Mouse (Mus musculus): ENCODE data around the gene Pold2. TPM values are rescaled to one million over a fixed set of nuclear protein-coding genes. Genes with fewer than 3 reads are reported as not detected.

The Pold2 gene
- total and polyA plus RNA-seq, 3 experiments, result 136 to 285 (median 205) TPM

GRCm38 (mm10) chr11:5841751-5842150 lies 36.3 kb downstream of the Pold2 start:
- no peak overlapping the region for H3K4me3 ChIP-seq (replicated peaks in 1 of 3; ENCODE audit: low read depth in 2 of 3, low read length in 2 of 3, poor library complexity in 1 of 3)
- H3K4me1 ChIP-seq (ENCODE audit: control insufficient read depth in 1 of 2, insufficient read depth in 2 of 2), result peaks cover 0 to 15% of the 10 kb centered on the region in 2 experiments; a peak in 2 of 4 replicates
- no peak overlapping the region for H3K9ac ChIP-seq (ENCODE audit: insufficient read depth, low read depth)
- H3K36me3 ChIP-seq (replicated peaks in 1 of 2; ENCODE audit: control insufficient read depth in 1 of 2, insufficient read depth in 1 of 2, low read length in 1 of 2), result no peaks in the 10 kb centered on the region
- H3K4me2 ChIP-seq (ENCODE audit: insufficient read depth, low read depth, poor library complexity, severe bottlenecking), result no peak overlapping the region
- in situ Hi-C loops (cut with MboI; ENCODE audit: low pct_ligation_motif_present, low pct_unique_long_range_greater_than_20kb, low sequenced_read_pairs) (no loop called here), dilution Hi-C loops (cut with MboI; ENCODE audit: extremely low pct_ligation_motif_present, extremely low pct_unique_long_range_greater_than_20kb, low sequenced_read_pairs) (no loop called here)
- H3K79me2 ChIP-seq (replicated peaks; ENCODE audit: control insufficient read depth, extremely low read depth, insufficient read depth, poor library complexity, severe bottlenecking), result no peaks in the 10 kb centered on the region
- peaks cover 11% of the 10 kb centered on the region for H3K27me3 ChIP-seq (replicated peaks)
- peaks cover 57% of the 10 kb centered on the region for H3K9me3 ChIP-seq (replicated peaks; ENCODE audit: low read length)
- TF ChIP-seq CHD1 (IDR thresholded peaks at IDR 0.05; ENCODE audit: low read depth, low read length) (no peak), TBP (conservative IDR thresholded peaks at IDR 0.05; ENCODE audit: low read depth, low read length) (no peak), ZC3H11A (IDR thresholded peaks at IDR 0.05; ENCODE audit: low read depth, low read length) (no peak), ZKSCAN1 (IDR thresholded peaks at IDR 0.05; ENCODE audit: borderline replicate concordance, low read depth, low read length) (no peak), BHLHE40 (IDR thresholded peaks at IDR 0.05; ENCODE audit: low read depth, low read length) (no peak), ZNF384 (IDR thresholded peaks at IDR 0.05; ENCODE audit: low read depth, low read length) (no peak), USF1 (IDR thresholded peaks at IDR 0.05; ENCODE audit: low read depth, low read length) (no peak), USF2 (conservative IDR thresholded peaks at IDR 0.05; ENCODE audit: low read depth, low read length) (no peak), JUND (conservative IDR thresholded peaks at IDR 0.05; ENCODE audit: low read depth, low read length) (no peak)
- DNase-seq (ENCODE audit: extremely low read depth), result no peak
- no peak overlapping the region for H3K27ac ChIP-seq (ENCODE audit: insufficient read depth, low read depth)

- Histone ChIP-seq H3K79me2 (replicated peaks; ENCODE audit: control insufficient read depth, extremely low read depth, insufficient read depth, poor library complexity, severe bottlenecking) (no peaks in the 10 kb centered on the region), H3K27me3 (replicated peaks) (peaks cover under 1% of the 10 kb centered on the region), H3K27ac (ENCODE audit: insufficient read depth, low read depth) (no peak overlapping the region), H3K9me3 (replicated peaks; ENCODE audit: low read length) (peaks cover 43% of the 10 kb centered on the region), H3K4me1 (ENCODE audit: control insufficient read depth in 1 of 2, insufficient read depth in 2 of 2) (peaks cover 6 to 29% of the 10 kb centered on the region in 2 experiments; a peak in 3 of 4 replicates), H3K4me3 (replicated peaks in 1 of 3; ENCODE audit: low read depth in 2 of 3, low read length in 2 of 3, poor library complexity in 1 of 3) (no peak overlapping the region), H3K4me2 (ENCODE audit: insufficient read depth, low read depth, poor library complexity, severe bottlenecking) (no peak overlapping the region), H3K9ac (ENCODE audit: insufficient read depth, low read depth) (no peak overlapping the region), H3K36me3 (replicated peaks in 1 of 2; ENCODE audit: control insufficient read depth in 1 of 2, insufficient read depth in 1 of 2, low read length in 1 of 2) (peaks cover 2 to 4% of the 10 kb centered on the region in 2 experiments)
- dilution Hi-C loops (cut with MboI; ENCODE audit: extremely low pct_ligation_motif_present, extremely low pct_unique_long_range_greater_than_20kb, low sequenced_read_pairs) (no loop called here), in situ Hi-C loops (cut with MboI; ENCODE audit: low pct_ligation_motif_present, low pct_unique_long_range_greater_than_20kb, low sequenced_read_pairs) (no loop called here)
- TF ChIP-seq MAX (IDR thresholded peaks at IDR 0.05; ENCODE audit: low read length) (no peak), CHD2 (IDR thresholded peaks at IDR 0.05; ENCODE audit: low read length) (no peak), MAZ (IDR thresholded peaks at IDR 0.05; ENCODE audit: low read depth, low read length) (no peak), HCFC1 (IDR thresholded peaks at IDR 0.05; ENCODE audit: low read depth, low read length) (no peak)
- no peak for DNase-seq (ENCODE audit: extremely low read depth)
Measured at GRCm38 (mm10) chr11:5840346-5840745, 37.7 kb downstream of the Pold2 start.
